Mouse (Mus musculus): ENCODE results near the gene Mrpl16.

GRCm38 (mm10) chr19:11817586-11817985 is 47.4 kb downstream of the Mrpl16 start:
- no peak for TF ChIP-seq POLR2A (IDR thresholded peaks at IDR 0.05; ENCODE audit: low read depth, low read length)
- TF ChIP-seq CTCF (IDR thresholded peaks at IDR 0.05; ENCODE audit: extremely low read depth, insufficient read length, insufficient replicate concordance, low read depth, low read length): no peak

Data from small intestine, adult 2 months (tissue).